In genomic region chr4:131904478-131904877, GRCm38 (mm10) we compare ENCODE assay signal across 10 mouse cellular contexts. TPM values are rescaled to one million over a fixed set of nuclear protein-coding genes. Genes with fewer than 3 reads are reported as not detected.
DNase-seq lines count a peak whose midpoint lies in the region; ATAC-seq and TF ChIP-seq lines count a peak whose summit lies in the region.
"Had no signal": no experiment of that assay in that cellular context is flagged by ENCODE, and none has a peak within 500 bp of the region (broad histone marks: within the 10 kb centered on the region; RNA-seq: fewer than 3 reads in every experiment).

No protein-coding gene starts in this region.

- DNase-seq in cerebellum, adult 2 months, result no peak
- DNase-seq in liver, adult 2 months (ENCODE audit: extremely low read depth, low read depth, low spot score), result peak; percentile 53
- no peak for DNase-seq in liver, embryonic 11.5 days (ENCODE audit: low spot score)
- DNase-seq in embryo, embryonic 10.5 days (ENCODE audit: low spot score), result peak; percentile 65
- no peak for DNase-seq in urinary bladder, adult 2 months (ENCODE audit: low spot score)

- H3K79me2 ChIP-seq in liver, adult 2 months (ENCODE audit: control insufficient read depth, insufficient read depth, low read length), result no peaks in the 10 kb centered on the region
- no peaks in the 10 kb centered on the region for H3K79me2 ChIP-seq in myocyte (ENCODE audit: control insufficient read depth, insufficient read depth)

- no peak overlapping the region for H3K4me2 ChIP-seq in liver, embryonic 11.5 days
- no peak overlapping the region for H3K4me2 ChIP-seq in kidney, embryonic 15.5 days
- no peak overlapping the region for H3K4me2 ChIP-seq in myocyte (ENCODE audit: low read depth)
- H3K4me2 ChIP-seq: heart, embryonic 13.5 days had no signal

- peak; percentile 67 for TF ChIP-seq CTCF in cerebellum, adult 2 months (IDR thresholded peaks at IDR 0.05; ENCODE audit: borderline replicate concordance, insufficient read depth, low read depth, low read length)
- TF ChIP-seq CTCF in liver, adult 2 months (IDR thresholded peaks at IDR 0.05; ENCODE audit: low read depth, low read length), result peak; percentile 82

- no peak overlapping the region for H3ac ChIP-seq in myocyte (ENCODE audit: control insufficient read depth, insufficient read length)

- ATAC-seq in cerebellum, adult (ENCODE audit: insufficient number of reproducible peaks, low FRiP score, low TSS enrichment), result no peak
- no peak for ATAC-seq in liver, embryonic 11.5 days (replicated peaks; ENCODE audit: low FRiP score)
- peak; percentile 11; the same call in 1 of the 2 replicates for ATAC-seq in kidney, embryonic 15.5 days (replicated peaks; ENCODE audit: low FRiP score)
- ATAC-seq: Patski had no signal

- TF ChIP-seq POLR2A in cerebellum, adult 2 months (IDR thresholded peaks at IDR 0.05; ENCODE audit: borderline replicate concordance, insufficient read depth, low read length), result no peak
- no peak for TF ChIP-seq POLR2A in liver, adult 2 months (IDR thresholded peaks at IDR 0.05; ENCODE audit: extremely low read depth, insufficient read depth, low read length)
- no peak for TF ChIP-seq POLR2A in myocyte (IDR thresholded peaks at IDR 0.05; ENCODE audit: insufficient read length, low read depth)

- no peaks in the 10 kb centered on the region for H3K27me3 ChIP-seq in cerebellum, adult 2 months (ENCODE audit: control insufficient read depth, insufficient read depth, low read length)
- no peaks in the 10 kb centered on the region for H3K27me3 ChIP-seq in liver, adult 2 months (ENCODE audit: control insufficient read depth, insufficient read depth, low read length)
- no peaks in the 10 kb centered on the region for H3K27me3 ChIP-seq in liver, embryonic 11.5 days (replicated peaks; ENCODE audit: control insufficient read depth, insufficient read depth, low read length)
- no peaks in the 10 kb centered on the region for H3K27me3 ChIP-seq in kidney, embryonic 15.5 days
- H3K27me3 ChIP-seq in myocyte (ENCODE audit: control insufficient read depth, insufficient read depth, insufficient read length), result no peaks in the 10 kb centered on the region
- H3K27me3 ChIP-seq: heart, embryonic 13.5 days; Patski had no signal

- 47% methylated on average over 8 of the region's 8 CpGs for WGBS in cerebellum, adult 2 months
- WGBS in liver, adult 2 months, result 62% methylated on average over 8 of the region's 8 CpGs
- 65% methylated on average over 8 of the region's 8 CpGs for WGBS in liver, embryonic 11.5 days
- whole genome bisulfite sequencing in kidney, embryonic 15.5 days, result 60% methylated on average over 8 of the region's 8 CpGs

- no peak overlapping the region for H3K4me3 ChIP-seq in cerebellum, adult 2 months (replicated peaks; ENCODE audit: insufficient read depth, low read depth, low read length)
- no peak overlapping the region for H3K4me3 ChIP-seq in liver, adult 2 months (ENCODE audit: insufficient read depth, low read depth, low read length)
- no peak overlapping the region for H3K4me3 ChIP-seq in liver, embryonic 11.5 days (ENCODE audit: low read depth, low read length)
- H3K4me3 ChIP-seq in kidney, embryonic 15.5 days (replicated peaks), result no peak overlapping the region
- no peak overlapping the region for H3K4me3 ChIP-seq in myocyte
- H3K4me3 ChIP-seq: heart, embryonic 13.5 days had no signal

- peaks cover 26% of the 10 kb centered on the region for H3K36me3 ChIP-seq in liver, adult 2 months (ENCODE audit: control insufficient read depth, insufficient read depth, low read length)
- peaks cover 29% of the 10 kb centered on the region for H3K36me3 ChIP-seq in liver, embryonic 11.5 days (ENCODE audit: control insufficient read depth, insufficient read depth, low read length)
- peaks cover 60% of the 10 kb centered on the region for H3K36me3 ChIP-seq in kidney, embryonic 15.5 days
- peaks cover 13% of the 10 kb centered on the region for H3K36me3 ChIP-seq in myocyte (ENCODE audit: control insufficient read depth, insufficient read depth)

- H3K27ac ChIP-seq in cerebellum, adult 2 months (ENCODE audit: insufficient read depth, low read length), result no peak overlapping the region
- no peak overlapping the region for H3K27ac ChIP-seq in liver, adult 2 months (replicated peaks; ENCODE audit: insufficient read depth, low read depth, low read length)
- no peak overlapping the region for H3K27ac ChIP-seq in liver, embryonic 11.5 days (ENCODE audit: low read depth, low read length)
- no peak overlapping the region for H3K27ac ChIP-seq in kidney, embryonic 15.5 days
- H3K27ac ChIP-seq: heart, embryonic 13.5 days had no signal

- no peak overlapping the region for H3K9ac ChIP-seq in liver, adult 2 months (ENCODE audit: low read depth, low read length)
- no peak overlapping the region for H3K9ac ChIP-seq in liver, embryonic 11.5 days (ENCODE audit: low read depth, low read length)
- no peak overlapping the region for H3K9ac ChIP-seq in kidney, embryonic 15.5 days
- H3K9ac ChIP-seq: heart, embryonic 13.5 days had no signal

- H3K4me1 ChIP-seq in cerebellum, adult 2 months (ENCODE audit: control insufficient read depth, insufficient read depth, low read length), result peaks cover 1% of the 10 kb centered on the region; the same call in 1 of the 2 replicates
- H3K4me1 ChIP-seq in liver, adult 2 months (ENCODE audit: control insufficient read depth, insufficient read depth, low read length), result peaks cover 5% of the 10 kb centered on the region; the same call in 1 of the 2 replicates
- no peaks in the 10 kb centered on the region for H3K4me1 ChIP-seq in liver, embryonic 11.5 days (replicated peaks; ENCODE audit: control insufficient read depth, insufficient read depth, low read length)
- H3K4me1 ChIP-seq in kidney, embryonic 15.5 days, result no peaks in the 10 kb centered on the region

- no peaks in the 10 kb centered on the region for H3K9me3 ChIP-seq in liver, embryonic 11.5 days (ENCODE audit: control insufficient read depth, low read length)
- 0 out of 2 replicates have a peak, but pooled peaks cover 5% of the 10 kb centered on the region for H3K9me3 ChIP-seq in kidney, embryonic 15.5 days (replicated peaks)

TF ChIP-seq in myocyte, 11 proteins besides CTCF, POLR2A, EP300 and RAD21:
- TF ChIP-seq REST (IDR thresholded peaks at IDR 0.05; ENCODE audit: insufficient read depth, insufficient read length) (no peak), TCF3 (IDR thresholded peaks at IDR 0.05; ENCODE audit: insufficient read length, low read depth) (no peak), MYOD1 (IDR thresholded peaks at IDR 0.05; ENCODE audit: control insufficient read depth in 1 of 3, insufficient read length in 2 of 3, low read depth in 2 of 3) (no peak), USF1 (IDR thresholded peaks at IDR 0.05; ENCODE audit: low read depth) (peak; percentile 29)

RNA-seq across cellular contexts. Expression of gene Tmem200b, which starts 17.1 kb away (rescaled TPM):
- 26.3 and 29.5 TPM in 2 replicates for polyA plus RNA-seq in cerebellum, adult 2 months (2012; rRNA removed)
- total RNA-seq in liver, adult 2 months (2014; rRNA removed), result 1.7 and 2.4 TPM in 2 replicates
- polyA plus RNA-seq in liver, adult 2 months (2012; rRNA removed), result 5.7 and 9.0 TPM in 2 replicates
- polyA plus RNA-seq in liver, embryonic 11.5 days (2014; fragmentation: Nextera tagmentation; extraction: Ambion mirVana), result 0.78 and 1.2 TPM in 2 replicates
- polyA plus RNA-seq in kidney, embryonic 15.5 days (2015; fragmentation: Nextera tagmentation; extraction: Ambion mirVana), result 1.1 and 1.3 TPM in 2 replicates
- 0.76 TPM for polyA plus RNA-seq in myocyte (2012; fragmentation: generic; extraction: Trizol)
- polyA plus RNA-seq in urinary bladder, adult 2 months (2012; rRNA removed), result 45.2 and 52.6 TPM in 2 replicates
- polyA plus RNA-seq: Patski had no signal

RNA-seq across cellular contexts. Expression of gene Srsf4, which starts 31.1 kb away (rescaled TPM):
- 77.6 and 81.9 TPM in 2 replicates for polyA plus RNA-seq in cerebellum, adult 2 months (2012; rRNA removed)
- total RNA-seq in liver, adult 2 months (2014; rRNA removed), result 14.8 and 15.9 TPM in 2 replicates
- polyA plus RNA-seq in liver, adult 2 months (2012; rRNA removed), result 17.2 and 19.0 TPM in 2 replicates
- polyA plus RNA-seq in liver, embryonic 11.5 days (2014; fragmentation: Nextera tagmentation; extraction: Ambion mirVana), result 113 and 118 TPM in 2 replicates
- 110 and 114 TPM in 2 replicates for polyA plus RNA-seq in kidney, embryonic 15.5 days (2015; fragmentation: Nextera tagmentation; extraction: Ambion mirVana)
- 33.5 TPM for polyA plus RNA-seq in myocyte (2012; fragmentation: generic; extraction: Trizol)
- polyA plus RNA-seq in urinary bladder, adult 2 months (2012; rRNA removed), result 48.1 and 60.6 TPM in 2 replicates

Comparison
In these comparisons a context has a peak if more than half of its experiments do, and no peak if none do; other contexts are left out.
1. DNase-seq: peak in liver, adult 2 months (single experiment) and embryo, embryonic 10.5 days (single experiment); none in cerebellum, adult 2 months (0 of 2), liver, embryonic 11.5 days (single experiment) and urinary bladder, adult 2 months (single experiment).